Mouse (Mus musculus): ENCODE data around the gene Nans.

GRCm38 (mm10) chr4:46450519-46451131, 38.4 kb upstream of the Nans start, which contains the start of gene Anp32b:
- TF ChIP-seq CTCF (IDR thresholded peaks at IDR 0.05; ENCODE audit: low read depth) (peak; percentile 75), EP300 (IDR thresholded peaks at IDR 0.05; ENCODE audit: low read depth) (no peak)
